Mouse (Mus musculus): ENCODE results near the gene C130050O18Rik. TPM values are rescaled to one million over a fixed set of nuclear protein-coding genes. Genes with fewer than 3 reads are reported as not detected.
A peak's percentile ranks its signal among the peaks of the same experiment; 100 is the strongest.
"Not testable (repeated sequence)": the region's sequence is repeated elsewhere in the genome, so short reads cannot be mapped to it uniquely, and the experiment has no call there.

Gene C130050O18Rik
- polyA plus RNA-seq, 1 experiment from 2014 or later, result 0.26 TPM

DNA sequence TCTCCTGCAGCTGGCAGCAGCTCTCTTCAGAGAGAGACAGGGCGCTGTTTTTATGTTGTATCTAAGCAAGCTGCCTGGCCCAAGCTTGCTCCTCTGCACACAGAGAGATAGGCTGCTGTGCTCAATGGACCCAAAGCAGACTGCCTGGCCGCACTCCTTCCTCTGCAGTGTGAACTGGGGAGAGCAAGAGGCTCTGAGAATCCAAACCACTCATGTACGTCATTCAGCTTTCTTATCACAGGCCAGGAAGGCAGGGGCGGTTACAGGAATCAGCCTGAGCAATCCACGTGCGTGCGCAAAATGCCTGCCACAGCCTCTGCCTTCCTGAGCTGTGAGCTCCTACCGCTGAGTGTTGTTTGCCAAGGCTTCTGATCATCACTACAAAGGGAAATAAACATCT, 22.3 kb upstream of the C130050O18Rik start:
- no peak for DNase-seq (ENCODE audit: low spot score)
- Histone ChIP-seq H3K36me3 (replicated peaks) (no peaks in the 10 kb centered on the region), H3K27me3 (replicated peaks; ENCODE audit: low read depth, poor library complexity, severe bottlenecking) (peaks cover 5% of the 10 kb centered on the region; the same call in 1 of the 2 replicates), H3K27ac (replicated peaks) (peak overlapping the region; percentile 49), H3K4me3 (no peak overlapping the region), H3K9me3 (no peaks in the 10 kb centered on the region), H3K4me1 (peaks cover 65% of the 10 kb centered on the region)
- WGBS, result 83% methylated on average over 8 of the region's 8 CpGs

DNA sequence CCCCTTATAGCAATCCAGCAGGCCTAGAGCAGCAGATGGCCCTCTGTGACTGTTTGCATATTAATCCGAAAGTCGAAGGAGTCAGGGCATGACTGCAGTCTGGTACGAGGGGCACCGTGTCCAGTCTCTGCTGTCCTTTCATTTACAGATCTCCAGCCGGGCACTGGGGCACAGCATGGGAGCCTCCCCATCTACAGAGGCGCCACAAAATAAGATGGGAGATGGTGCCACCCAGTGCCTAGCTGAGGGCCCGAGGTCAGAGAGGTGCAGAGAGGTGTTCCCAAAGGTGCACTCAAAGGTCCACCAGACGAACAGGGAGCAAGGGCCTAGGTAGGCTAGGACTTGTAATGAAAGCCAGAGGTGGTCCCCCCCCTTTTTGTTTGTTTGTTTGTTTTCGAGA, 21.8 kb upstream of the C130050O18Rik start:
- no peak for DNase-seq (ENCODE audit: low spot score)
- 84% methylated on average over 9 of the region's 9 CpGs for WGBS
- Histone ChIP-seq H3K9me3 (no peaks in the 10 kb centered on the region), H3K36me3 (replicated peaks) (no peaks in the 10 kb centered on the region), H3K4me1 (peaks cover 65% of the 10 kb centered on the region), H3K27ac (replicated peaks) (no peak overlapping the region), H3K27me3 (replicated peaks; ENCODE audit: low read depth, poor library complexity, severe bottlenecking) (peaks cover 5% of the 10 kb centered on the region; the same call in 1 of the 2 replicates), H3K4me3 (no peak overlapping the region)

DNA sequence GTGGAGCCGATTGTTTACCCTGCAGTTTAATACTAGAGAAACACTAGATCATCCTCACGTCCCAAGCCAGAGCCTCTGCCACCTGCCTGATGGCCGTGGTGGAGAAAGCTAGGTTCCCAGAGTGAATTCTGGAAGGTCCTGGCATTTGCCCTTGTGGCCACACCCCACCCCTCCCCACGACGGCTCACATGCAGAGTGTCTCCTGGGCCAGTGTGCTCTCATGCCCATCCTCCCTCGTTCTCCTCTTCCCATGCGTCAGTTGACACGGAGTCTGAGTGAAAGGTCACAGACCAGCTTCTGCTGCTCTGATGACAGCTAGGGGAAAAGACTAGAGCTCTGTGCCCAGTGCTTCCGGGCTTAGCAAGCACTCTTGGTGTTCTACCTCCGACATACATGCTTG, 20.5 kb upstream of the C130050O18Rik start:
- peak overlapping the region; percentile 51; the same call in 1 of the 2 replicates for H3K27ac ChIP-seq (replicated peaks)
- H3K4me1 ChIP-seq, result peaks cover 65% of the 10 kb centered on the region

DNA sequence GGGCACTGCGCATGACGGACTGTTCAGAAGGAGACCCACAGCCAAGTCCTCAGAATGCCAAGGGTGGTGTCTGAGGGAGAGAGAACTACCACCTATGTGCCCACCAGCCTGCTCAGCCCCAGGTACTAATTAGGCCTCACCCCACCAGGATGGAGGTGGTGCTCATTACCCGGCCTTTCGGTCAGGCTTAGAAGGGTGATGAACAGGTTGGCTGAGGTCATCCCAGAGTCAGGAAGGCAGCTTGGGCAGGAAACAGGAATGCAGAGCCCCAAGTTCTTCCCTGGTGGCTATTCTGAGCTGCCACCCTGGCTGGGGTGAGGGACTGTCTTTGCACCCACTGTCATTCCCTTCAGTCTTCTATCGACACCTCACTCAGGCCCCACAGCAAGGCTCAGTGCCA, 19.0 kb upstream of the C130050O18Rik start:
- H3K36me3 ChIP-seq (replicated peaks), result no peaks in the 10 kb centered on the region
- H3K27me3 ChIP-seq (replicated peaks; ENCODE audit: low read depth, poor library complexity, severe bottlenecking), result peaks cover 5% of the 10 kb centered on the region; the same call in 1 of the 2 replicates
- WGBS, result 88% methylated on average over 5 of the region's 5 CpGs
- no peaks in the 10 kb centered on the region for H3K9me3 ChIP-seq
- no peak for DNase-seq (ENCODE audit: low spot score)
- peaks cover 62% of the 10 kb centered on the region for H3K4me1 ChIP-seq
- no peak overlapping the region for H3K4me3 ChIP-seq
- H3K27ac ChIP-seq (replicated peaks), result no peak overlapping the region

More for the DNA sequence above, 20.5 kb upstream of the C130050O18Rik start:
- peaks cover 5% of the 10 kb centered on the region; the same call in 1 of the 2 replicates for H3K27me3 ChIP-seq (replicated peaks; ENCODE audit: low read depth, poor library complexity, severe bottlenecking)
- H3K36me3 ChIP-seq (replicated peaks), result no peaks in the 10 kb centered on the region
- 77% methylated on average over 10 of the region's 10 CpGs for WGBS
- no peak for DNase-seq (ENCODE audit: low spot score)
- H3K4me3 ChIP-seq, result no peak overlapping the region
- no peaks in the 10 kb centered on the region for H3K9me3 ChIP-seq

DNA sequence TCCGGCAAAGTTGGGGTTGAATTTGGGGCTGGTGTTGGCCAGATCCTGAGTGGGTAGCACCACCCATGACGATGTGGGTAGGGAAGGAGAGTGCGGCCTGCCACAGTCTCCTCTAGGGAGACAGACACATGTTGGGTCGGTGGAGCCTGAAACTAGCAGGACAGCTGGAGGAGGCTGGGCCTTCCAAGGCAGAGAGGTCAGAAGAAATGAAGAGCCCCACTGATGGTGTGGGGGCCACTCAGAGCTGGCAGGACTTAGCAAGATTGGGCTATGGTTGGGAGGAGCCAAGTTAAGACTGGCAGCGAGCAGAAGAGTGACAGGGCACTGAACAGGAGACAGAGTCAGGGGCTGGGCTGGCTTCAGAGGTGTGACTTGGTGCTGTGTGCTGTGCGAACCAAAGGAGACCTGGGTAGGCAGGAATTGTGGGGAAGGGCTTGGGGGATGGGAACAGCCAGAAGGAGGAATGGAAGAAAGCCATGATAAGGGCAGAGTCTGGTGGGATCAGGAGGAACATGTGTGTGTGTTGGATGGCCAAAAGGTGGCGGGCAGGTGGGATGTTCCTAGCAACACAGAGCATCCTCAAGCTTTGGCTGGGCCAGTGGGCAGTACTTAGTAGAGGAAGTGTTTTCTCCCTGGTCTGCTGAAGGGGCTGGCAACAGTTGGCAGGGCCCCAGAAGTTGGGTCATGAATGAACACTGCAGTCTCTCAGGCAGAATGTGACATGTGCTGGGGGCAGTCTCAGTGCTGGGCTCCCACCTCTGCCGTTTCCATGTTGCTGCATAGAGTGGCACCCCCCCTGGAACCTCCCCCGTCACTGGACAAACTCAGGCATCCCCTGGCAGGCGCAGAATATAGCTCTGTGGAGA, 17.5 kb upstream of the C130050O18Rik start:
- H3K27ac ChIP-seq (replicated peaks), result peak overlapping the region; percentile 63
- H3K36me3 ChIP-seq (replicated peaks), result 0 out of 2 replicates have a peak, but pooled peaks cover 1% of the 10 kb centered on the region
- WGBS, result 85% methylated on average over 10 of the region's 10 CpGs
- H3K4me1 ChIP-seq, result peaks cover 55% of the 10 kb centered on the region
- no peak overlapping the region for H3K4me3 ChIP-seq
- no peaks in the 10 kb centered on the region for H3K9me3 ChIP-seq
- no peaks in the 10 kb centered on the region for H3K27me3 ChIP-seq (replicated peaks; ENCODE audit: low read depth, poor library complexity, severe bottlenecking)
- no peak for DNase-seq (ENCODE audit: low spot score)

DNA sequence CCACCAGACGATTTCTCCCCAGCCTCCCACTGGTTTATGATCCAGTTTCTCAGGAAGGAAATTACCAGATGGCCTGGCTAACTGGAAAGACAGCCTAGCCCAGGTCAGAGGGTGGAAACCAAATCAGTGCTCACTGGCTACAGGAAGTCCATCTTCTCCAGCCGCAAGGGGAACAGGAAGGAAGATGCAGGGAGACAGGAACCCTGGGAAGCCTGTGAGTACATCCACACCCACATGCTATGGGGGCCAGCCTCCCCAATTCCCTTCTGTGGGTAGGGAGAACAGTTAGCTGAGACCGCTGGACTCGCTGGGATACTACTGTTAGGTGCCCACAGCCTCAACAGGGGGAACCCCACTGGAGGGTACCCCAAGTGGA, 16.9 kb upstream of the C130050O18Rik start:
- Histone ChIP-seq H3K4me3 (no peak overlapping the region), H3K27me3 (replicated peaks; ENCODE audit: low read depth, poor library complexity, severe bottlenecking) (no peaks in the 10 kb centered on the region), H3K27ac (replicated peaks) (peak overlapping the region; percentile 63), H3K4me1 (peaks cover 51% of the 10 kb centered on the region), H3K9me3 (no peaks in the 10 kb centered on the region), H3K36me3 (replicated peaks) (0 out of 2 replicates have a peak, but pooled peaks cover 4% of the 10 kb centered on the region)
- WGBS, result 72% methylated on average over 4 of the region's 4 CpGs
- no peak for DNase-seq (ENCODE audit: low spot score)

DNA sequence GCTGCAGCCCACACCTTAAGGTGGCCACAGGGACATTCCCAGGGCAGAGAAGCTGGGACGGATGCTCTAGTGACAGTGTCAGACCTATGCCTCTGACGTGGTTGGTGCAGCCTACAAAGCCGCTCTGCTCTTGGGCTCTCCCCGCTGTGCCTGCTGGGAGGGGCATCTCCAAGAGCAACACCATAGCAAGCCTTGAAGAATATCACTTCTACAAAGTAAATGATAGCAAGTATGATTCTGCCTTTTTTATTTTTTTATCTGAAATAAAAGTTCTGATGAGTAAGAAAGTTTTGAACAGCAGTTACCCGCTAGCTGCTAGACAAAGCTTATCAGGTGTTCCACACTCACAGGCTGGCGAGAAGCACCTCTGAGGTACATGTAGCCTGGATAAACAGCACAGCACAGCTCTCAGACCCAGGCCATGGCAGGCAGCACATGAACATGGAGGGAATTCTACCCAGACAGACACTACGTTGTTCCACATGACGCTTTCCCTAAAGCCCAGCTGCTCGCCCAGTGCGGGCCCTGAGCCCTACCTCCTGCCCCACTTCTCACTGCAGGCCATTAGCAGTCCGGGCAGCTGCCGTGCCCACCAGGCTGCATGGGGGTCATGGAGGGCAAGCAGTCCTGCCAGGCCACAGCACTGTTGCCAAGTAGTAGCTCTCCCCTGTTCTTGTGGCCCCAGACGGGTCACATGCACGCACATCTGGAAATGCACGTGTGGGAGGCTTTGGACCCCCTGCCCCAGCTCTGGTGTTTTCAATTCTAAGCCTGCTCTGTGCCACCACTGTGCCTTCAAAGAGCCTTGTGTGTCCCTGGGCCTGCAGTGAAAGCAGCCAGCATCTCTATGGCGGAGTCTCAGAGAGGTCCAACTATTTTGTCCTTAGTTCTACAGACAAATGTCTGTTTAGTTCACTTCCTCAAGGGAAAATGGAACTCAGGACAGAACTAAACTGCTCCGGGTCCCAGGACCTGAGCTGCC, 16.1 kb upstream of the C130050O18Rik start:
- H3K4me3 ChIP-seq, result no peak overlapping the region
- no peaks in the 10 kb centered on the region for H3K27me3 ChIP-seq (replicated peaks; ENCODE audit: low read depth, poor library complexity, severe bottlenecking)
- no peaks in the 10 kb centered on the region for H3K9me3 ChIP-seq
- DNase-seq (ENCODE audit: low spot score), result no peak
- H3K4me1 ChIP-seq, result peaks cover 49% of the 10 kb centered on the region
- 78% methylated on average over 17 of the region's 17 CpGs for WGBS
- H3K27ac ChIP-seq (replicated peaks), result peak overlapping the region; percentile 76
- 0 out of 2 replicates have a peak, but pooled peaks cover 4% of the 10 kb centered on the region for H3K36me3 ChIP-seq (replicated peaks)

DNA sequence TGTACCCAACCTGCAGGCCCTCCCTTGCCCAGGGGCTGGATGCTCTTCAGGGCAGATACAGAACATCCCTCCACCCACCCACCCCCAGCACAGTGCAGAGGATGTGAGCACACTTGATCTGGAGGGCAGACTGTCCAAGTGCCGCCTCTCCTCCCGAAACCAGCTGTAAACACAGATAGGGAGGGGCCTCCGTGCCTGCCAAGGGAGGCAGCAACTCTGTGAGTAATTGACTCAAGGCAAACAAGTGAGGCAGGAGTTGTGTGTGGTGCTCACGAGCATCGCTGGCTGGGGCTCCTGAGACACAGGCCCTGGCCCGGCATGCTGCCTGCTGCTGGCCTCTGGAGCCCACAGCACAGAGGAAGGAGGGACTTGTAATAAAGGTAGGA, 15.4 kb upstream of the C130050O18Rik start:
- Histone ChIP-seq H3K27ac (replicated peaks) (peak overlapping the region; percentile 76), H3K4me3 (no peak overlapping the region), H3K9me3 (no peaks in the 10 kb centered on the region), H3K27me3 (replicated peaks; ENCODE audit: low read depth, poor library complexity, severe bottlenecking) (no peaks in the 10 kb centered on the region), H3K36me3 (replicated peaks) (0 out of 2 replicates have a peak, but pooled peaks cover 4% of the 10 kb centered on the region), H3K4me1 (peaks cover 50% of the 10 kb centered on the region)
- WGBS, result 43% methylated on average over 6 of the region's 6 CpGs
- no peak for DNase-seq (ENCODE audit: low spot score)

DNA sequence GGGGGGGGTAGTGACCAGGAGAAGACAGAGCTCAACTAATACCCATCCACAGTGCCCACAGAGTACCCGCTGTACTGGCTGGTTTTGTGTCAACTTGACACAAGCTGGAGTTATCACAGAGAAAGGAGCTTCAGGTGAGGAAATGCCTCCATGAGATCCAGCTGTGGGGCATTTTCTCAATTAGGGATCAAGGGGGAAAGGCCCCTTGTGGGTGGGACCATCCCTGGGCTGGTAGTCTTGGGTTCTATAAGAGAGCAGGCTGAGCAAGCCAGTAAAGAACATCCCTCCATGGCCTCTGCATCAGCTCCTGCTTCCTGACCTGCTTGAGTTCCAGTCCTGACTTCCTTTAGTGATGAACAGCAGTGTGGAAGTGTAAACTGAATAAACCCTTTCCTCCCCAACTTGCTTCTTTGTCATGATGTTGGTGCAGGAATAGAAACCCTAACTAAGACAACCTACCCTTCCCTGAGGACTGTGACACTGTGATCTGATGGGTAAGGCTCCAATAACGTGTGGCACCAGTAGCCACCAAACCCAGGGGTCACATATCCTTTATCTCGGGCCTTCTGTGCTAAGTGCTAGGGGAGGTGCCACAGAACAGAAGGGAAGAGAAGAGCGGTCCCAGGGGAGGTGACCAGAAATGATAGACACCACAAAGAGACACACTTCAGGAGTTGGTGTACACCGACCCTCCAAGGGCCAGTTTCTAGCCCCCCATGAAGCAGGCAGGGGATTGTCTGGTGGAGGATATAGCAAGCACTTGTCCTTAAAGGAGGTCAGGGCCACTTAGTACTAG, 14.6 kb upstream of the C130050O18Rik start:
- not testable (repeated sequence) for H3K4me3 ChIP-seq; DNase-seq (ENCODE audit: low spot score); H3K9me3 ChIP-seq; H3K27me3 ChIP-seq (replicated peaks; ENCODE audit: low read depth, poor library complexity, severe bottlenecking); H3K36me3 ChIP-seq (replicated peaks)
- Histone ChIP-seq H3K27ac (replicated peaks) (peak overlapping the region; percentile 76), H3K4me1 (peaks cover 51% of the 10 kb centered on the region)
- 76% methylated on average over 5 of the region's 5 CpGs for WGBS

DNA sequence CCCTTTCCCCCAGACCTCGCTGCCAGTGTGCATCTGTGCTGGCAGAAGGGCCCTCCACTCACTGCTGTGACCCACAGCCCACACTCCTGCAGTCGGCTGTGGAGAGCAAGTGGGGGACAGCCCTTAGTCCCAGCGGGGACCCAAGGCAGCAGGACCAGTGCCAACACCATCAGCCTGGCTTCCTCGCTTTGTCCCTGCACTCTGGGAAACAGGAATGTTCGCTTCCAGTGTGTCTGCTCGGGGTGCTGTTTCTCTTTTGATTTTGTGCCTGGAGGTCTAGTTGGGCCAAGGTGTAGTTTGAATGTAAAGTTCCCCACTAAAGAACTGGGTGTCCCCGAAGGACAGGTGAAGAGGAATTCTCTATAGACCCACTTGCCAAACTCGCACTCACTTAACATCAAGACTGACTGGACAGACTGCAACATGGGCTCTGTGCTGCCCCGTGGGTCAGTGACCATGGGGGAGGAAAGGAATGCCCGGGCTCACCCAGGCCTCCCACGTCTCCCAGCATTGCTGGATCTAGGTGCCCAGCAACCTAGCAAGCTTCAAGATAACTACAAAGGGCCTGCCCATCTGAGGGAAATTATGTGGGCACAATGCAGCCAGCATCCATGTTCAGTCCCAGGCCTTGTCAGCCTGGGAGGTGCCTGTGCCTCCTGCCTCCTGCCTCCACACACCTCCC, 13.6 kb upstream of the C130050O18Rik start:
- WGBS, result 85% methylated on average over 11 of the region's 11 CpGs
- H3K36me3 ChIP-seq (replicated peaks), result 0 out of 2 replicates have a peak, but pooled peaks cover 4% of the 10 kb centered on the region
- no peaks in the 10 kb centered on the region for H3K27me3 ChIP-seq (replicated peaks; ENCODE audit: low read depth, poor library complexity, severe bottlenecking)
- H3K27ac ChIP-seq (replicated peaks), result peak overlapping the region; percentile 19; the same call in 1 of the 2 replicates
- H3K4me3 ChIP-seq, result no peak overlapping the region
- no peak for DNase-seq (ENCODE audit: low spot score)
- peaks cover 51% of the 10 kb centered on the region for H3K4me1 ChIP-seq
- no peaks in the 10 kb centered on the region for H3K9me3 ChIP-seq
